Mouse (Mus musculus): Measurements from ENCODE around the gene Adamts15.

Gene Adamts15

DNA sequence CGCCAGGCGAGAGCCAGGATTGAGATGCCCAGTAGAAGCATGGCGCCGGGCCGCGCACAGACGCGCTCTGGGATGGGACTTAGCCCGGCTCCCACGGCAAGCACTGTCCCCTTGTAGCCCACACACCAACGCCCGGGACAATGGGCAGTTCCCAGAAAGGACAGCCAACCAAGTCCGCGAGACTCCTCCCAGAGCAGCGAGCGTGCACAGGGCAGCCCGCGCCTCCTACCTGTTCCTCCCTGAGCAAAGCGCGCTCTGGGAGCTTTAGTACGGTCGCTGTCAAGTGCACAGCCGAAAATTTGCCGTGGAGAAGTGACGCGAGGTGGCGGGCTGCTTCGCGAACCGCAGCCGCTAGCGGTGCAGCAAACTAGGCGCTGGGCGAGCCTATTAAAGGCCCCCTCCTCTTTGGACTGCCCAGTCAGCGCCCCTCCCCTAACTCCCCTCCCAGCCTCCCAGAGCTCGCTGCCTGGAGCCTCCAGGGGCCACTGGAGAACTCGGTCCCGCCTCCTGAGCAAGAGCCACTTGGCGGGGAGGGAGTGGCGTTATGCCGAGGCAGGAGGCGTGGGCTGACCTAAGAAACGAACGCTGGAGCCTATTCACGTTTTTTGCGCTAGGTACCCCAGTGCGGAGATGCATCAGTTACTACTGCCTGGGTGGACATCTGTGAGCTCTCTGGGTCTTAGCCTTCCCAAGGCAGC is at the start of gene Adamts15:
Gene Adamts15 (minus strand): TSS at position 256 of the 698 bp plus-strand sequence.
- DNase-seq, result peak; percentile 23

- no peak for DNase-seq
These were observed 49.7 kb upstream of the Adamts15 start for GRCm38 (mm10) chr9:30971967-30972366.

GRCm38 (mm10) chr9:30970001-30970400 is 47.7 kb upstream of the Adamts15 start:
- no peak for DNase-seq

DNA sequence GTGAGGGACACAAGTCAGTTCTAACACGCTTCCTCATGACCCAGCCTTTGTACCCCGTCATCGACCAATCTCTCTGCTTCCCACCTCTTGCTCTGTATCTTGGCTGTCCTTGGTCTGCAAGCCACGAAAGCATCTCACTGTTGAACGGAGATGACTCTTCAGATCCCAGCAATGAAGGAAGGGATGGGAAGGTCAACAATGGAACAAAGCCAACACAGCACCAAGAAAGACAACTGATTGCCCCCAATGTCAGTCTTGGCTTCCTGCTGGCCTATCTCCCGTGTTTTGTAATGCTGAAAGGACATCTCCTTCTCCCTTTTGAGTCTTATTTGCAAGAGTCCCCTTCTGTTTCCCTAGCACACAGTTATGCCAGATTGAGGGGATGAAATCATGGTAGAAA is 45.9 kb upstream of the Adamts15 start:
- no peak for DNase-seq

DNA sequence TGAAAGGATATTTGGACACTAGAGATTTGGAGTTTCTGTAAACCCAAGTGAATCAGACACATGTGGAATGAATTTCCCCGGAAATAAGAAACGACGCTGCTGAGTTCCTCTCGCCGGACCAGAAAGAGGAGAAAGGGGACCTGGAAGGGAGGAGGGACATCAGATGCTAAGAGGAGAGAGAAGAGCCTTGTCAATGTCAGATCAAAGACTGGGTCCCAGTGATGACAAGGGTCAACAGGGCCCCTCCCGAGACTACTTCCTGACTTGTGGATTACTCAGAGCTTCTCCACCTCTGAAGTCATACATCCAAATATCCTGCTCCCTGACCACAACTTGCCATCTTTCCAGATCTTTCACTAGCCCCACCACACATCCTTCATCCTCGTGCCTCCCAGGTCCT is 44.6 kb upstream of the Adamts15 start:
- DNase-seq, result no peak

GRCm38 (mm10) chr9:30964685-30965084 is 42.4 kb upstream of the Adamts15 start:
- DNase-seq, result no peak

- no peak for DNase-seq
These were observed 41.5 kb upstream of the Adamts15 start for GRCm38 (mm10) chr9:30963780-30964179.

DNA sequence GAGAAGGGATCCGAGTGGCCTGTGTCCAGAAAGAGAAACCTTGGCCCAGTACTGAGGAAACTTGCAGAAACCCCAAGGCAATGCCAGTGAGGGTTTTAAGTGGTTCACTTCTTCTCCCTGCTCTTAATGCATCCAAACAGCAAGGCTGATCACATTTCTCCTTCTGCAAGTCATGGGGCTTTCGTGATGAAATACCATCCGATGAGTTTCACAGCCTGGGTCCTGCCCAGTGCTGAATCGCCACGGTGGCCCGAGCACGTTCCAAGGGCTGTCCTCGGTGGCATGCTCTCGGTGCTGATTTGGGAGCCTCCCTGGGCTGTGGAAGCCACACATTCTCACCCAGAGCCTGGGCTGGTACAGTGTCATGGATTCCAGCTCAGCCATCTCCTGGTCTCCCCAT is 33.0 kb upstream of the Adamts15 start:
- no peak for DNase-seq

- no peak for DNase-seq
These were observed 31.0 kb upstream of the Adamts15 start for GRCm38 (mm10) chr9:30953287-30953686.

DNA sequence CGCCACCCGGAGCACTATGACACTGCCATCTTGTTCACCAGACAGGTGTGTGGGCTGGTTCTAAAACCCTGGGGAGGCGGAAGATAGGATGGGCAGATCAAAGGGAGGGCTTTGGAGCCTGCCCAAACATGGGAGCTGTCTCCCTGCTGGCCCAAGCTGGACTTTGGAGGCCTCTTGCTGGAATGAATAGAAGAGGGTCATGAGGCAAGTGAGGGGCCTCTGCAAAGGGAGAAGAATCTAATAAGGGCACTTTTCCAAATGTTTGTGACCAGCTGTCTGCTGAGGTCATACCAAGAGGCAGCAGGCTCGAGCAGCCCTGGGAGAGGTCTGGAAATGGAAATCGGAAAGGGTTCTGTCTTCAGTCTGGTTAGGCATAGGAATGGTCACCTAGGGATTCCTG is 29.2 kb upstream of the Adamts15 start:
- no peak for DNase-seq

- no peak for DNase-seq
These were observed 28.3 kb upstream of the Adamts15 start for GRCm38 (mm10) chr9:30950592-30950991.

GRCm38 (mm10) chr9:30949971-30950370 is 27.7 kb upstream of the Adamts15 start:
- no peak for DNase-seq

DNA sequence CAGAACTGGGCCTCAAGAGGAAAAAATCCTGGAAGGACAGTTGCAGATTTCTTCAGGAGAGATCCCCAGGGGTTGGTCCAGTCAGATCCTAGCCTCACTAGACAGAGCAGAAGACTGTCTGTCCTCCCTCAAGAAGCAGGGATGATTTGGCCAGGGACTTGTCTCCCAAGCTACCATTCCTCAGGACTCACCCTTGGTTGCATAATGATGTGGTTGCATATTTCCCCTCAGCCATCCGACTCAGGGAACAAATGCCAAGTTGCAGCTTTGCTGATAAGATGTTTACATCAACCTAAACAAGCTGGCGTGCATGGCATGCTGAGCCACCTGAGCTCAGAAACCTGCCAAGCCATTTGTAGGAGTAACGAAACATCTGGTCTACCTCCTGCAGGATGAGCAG is 27.2 kb upstream of the Adamts15 start:
- DNase-seq, result no peak

DNA sequence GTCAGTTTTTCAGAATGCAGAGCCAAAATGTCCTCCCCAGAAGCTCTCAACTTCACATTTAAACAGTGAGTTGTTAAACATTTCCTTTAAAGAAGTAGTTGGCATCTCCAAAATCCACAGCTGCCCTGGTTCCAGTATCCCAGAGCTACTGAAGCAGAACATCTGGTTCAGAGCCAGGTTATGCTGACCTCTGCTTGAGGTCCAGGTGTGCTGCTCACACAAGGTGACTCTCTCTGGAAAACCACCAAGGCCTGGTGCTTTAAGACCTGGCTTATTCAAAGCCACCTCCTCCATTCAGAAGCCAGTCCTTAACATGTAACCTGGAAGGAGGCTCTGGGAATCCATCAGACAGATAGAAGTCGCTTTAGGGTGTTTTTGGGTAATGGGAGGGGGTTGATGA is 23.0 kb upstream of the Adamts15 start:
- DNase-seq, result no peak

DNA sequence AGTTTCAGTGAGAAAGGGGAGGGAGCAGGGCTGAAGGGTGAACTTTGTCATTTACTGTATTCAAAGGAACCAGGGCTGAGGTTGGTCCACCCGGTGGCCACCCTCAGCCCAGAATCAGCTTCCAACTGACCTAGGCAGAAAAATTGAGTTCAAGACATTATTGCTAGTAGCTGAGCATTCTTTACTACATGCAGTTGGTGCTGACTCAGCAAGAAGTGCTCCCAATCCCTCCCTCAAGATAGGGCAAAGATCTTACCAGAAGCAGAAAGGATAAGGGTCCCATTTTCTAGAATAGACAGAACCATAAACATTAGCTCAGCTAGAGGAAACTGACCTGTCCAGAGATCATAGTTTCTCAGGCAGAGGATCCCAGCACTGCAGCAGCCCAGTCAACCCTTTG is 22.0 kb upstream of the Adamts15 start:
- DNase-seq, result no peak

- DNase-seq, result no peak
These were observed 21.1 kb upstream of the Adamts15 start for GRCm38 (mm10) chr9:30943341-30943740.

DNA sequence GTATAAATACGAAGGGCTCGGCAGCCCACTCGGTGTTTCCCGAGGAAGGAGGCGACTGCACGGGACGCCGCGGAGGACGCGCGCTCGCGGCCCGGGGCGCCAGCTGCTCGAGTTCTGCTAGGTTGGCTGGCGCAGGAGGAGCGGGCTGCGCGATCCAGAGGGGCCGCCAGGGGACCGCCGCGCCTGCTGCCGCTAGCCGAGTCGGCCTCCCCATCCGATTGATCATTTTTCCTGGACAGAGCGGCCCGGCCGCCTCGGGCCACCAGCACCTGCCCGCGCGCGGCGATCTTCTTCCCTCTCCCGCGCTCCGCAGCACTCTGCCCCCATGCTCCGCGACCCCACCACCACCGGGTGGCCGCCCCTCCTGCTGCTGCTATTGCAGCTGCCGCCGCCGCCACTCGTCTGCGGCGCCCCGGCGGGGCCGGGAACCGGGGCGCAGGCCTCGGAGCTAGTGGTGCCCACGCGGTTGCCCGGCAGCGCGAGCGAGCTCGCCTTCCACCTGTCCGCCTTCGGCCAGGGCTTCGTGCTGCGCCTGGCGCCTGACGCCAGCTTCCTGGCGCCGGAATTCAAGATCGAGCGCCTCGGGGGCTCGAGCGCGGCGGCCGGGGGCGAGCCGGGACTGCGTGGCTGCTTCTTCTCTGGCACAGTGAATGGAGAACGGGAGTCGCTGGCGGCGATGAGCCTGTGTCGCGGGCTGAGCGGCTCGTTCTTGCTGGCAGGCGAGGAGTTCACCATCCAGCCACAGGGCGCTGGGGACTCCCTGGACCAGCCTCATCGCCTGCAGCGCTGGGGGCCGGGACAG is 20.5 kb upstream of the Adamts15 start, which contains the start of gene Adamts8:
Gene Adamts8 (plus strand): TSS at position 51 of the 802 bp plus-strand sequence.
- DNase-seq, result no peak

DNA sequence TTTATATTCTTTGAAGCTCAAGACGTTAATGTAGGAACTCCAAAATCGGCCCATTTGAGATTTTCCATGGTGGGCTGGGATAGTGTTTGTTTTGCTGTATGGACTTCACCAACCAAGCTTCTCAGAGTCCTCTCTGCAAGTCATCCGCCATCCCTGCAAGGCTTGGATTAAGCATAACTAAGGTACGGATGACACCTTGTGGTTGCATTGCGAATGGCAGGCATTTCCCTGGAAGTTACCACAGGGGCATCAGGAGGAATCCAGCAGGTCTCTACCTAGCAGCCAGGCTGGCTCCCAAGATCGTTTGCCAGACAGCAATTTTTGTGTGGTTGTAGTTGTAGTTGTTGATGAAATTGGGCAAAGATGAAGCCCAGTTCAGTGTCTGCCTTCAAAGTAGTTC is 18.1 kb upstream of the Adamts15 start:
- peak; percentile 73 for DNase-seq

- no peak for DNase-seq
These were observed 14.6 kb upstream of the Adamts15 start for GRCm38 (mm10) chr9:30936674-30937438.

GRCm38 (mm10) chr9:30934827-30935226 is 12.6 kb upstream of the Adamts15 start:
- DNase-seq, result no peak

DNA sequence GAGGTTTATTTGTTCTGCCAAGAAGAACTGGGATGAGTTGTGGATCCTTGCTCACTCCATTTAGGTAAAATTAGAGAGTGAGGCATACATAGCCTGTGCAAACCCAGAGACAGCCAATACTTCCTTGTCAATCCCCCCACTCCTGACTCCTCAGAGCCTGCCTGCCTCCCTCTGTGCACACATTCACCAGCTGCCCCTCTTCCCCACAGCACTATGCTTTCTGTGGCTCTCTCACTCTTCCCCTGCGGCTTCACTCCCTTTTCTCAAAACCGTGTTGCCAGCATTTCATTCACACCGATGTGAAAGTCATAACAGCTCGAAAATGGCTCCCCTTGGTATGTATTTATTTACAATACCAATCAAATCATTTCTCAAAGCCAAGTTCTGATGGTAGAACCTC is 10.1 kb upstream of the Adamts15 start:
- no peak for DNase-seq

GRCm38 (mm10) chr9:30928759-30929158 is 6.5 kb upstream of the Adamts15 start:
- no peak for DNase-seq

GRCm38 (mm10) chr9:30921261-30922103 is 770 bp downstream of the Adamts15 start:
- no peak for DNase-seq

Measured in cerebellum, adult 9-11 months (tissue).